Mouse (Mus musculus): ENCODE results near the gene Carhsp1.

DNA sequence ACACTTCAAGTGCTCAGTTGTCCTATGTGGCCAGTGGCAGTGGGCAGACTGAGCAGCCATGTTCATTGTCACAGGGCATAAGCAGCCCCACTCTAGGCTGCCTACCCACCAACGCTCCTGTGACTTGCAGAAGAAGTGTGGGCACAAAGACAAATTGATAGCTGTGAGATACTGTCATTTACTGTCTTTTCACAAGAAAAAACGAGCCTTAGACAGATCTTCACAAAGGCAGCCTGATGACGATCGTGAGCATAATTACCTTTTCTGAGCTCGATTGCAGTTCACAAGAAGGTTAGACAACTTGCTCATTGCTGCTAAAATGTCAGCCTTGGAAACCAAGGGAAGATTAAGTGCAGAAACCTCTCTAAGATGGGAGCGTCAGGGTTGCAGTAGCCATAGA lies 16.8 kb downstream of the Carhsp1 start:
- TF ChIP-seq GATA1 (IDR thresholded peaks at IDR 0.05; ENCODE audit: borderline replicate concordance, low read length): no peak
- TF ChIP-seq FLI1 (IDR thresholded peaks at IDR 0.05; ENCODE audit: low read length): no peak

All from megakaryocyte, embryonic 14.5 days (primary cell).